Mouse (Mus musculus) embryonic facial prominence, embryonic 14.5 days (tissue): ENCODE results near the gene Tcam1. TPM values are rescaled to one million over a fixed set of nuclear protein-coding genes. Genes with fewer than 3 reads are reported as not detected.

Source experiments
- ATAC-seq: fragments of 200-750 bp; cut with Nextera tagmentation; 2 replicates; pipeline ENCODE4 v1.8.0; 2017; ENCODE audit warnings: low read depth, moderate number of reproducible peaks, moderate TSS enrichment
- DNase-seq: peaks from one replicate; pipeline ENCODE4 v3.0.0-alpha.2; 2015; ENCODE audit warnings: low spot score
- H3K27ac ChIP-seq: fragments of 300-500 bp; sonication (generic); replicated peaks from 2 replicates; pipeline ENCODE4 v1.5.1; 2014; ENCODE audit warnings: low read depth, mild to moderate bottlenecking, low read length, moderate library complexity
- H3K27me3 ChIP-seq: fragments of 300-500 bp; sonication (generic); replicated peaks from 2 replicates; pipeline ENCODE4 v1.6.1; 2014; ENCODE audit warnings: low read length; ENCODE audit not compliant: control insufficient read depth, insufficient read depth
- H3K36me3 ChIP-seq: fragments of 300-500 bp; sonication (generic); 2 replicates; pipeline ENCODE4 v1.6.1; 2014; ENCODE audit warnings: low read length, mixed read lengths; ENCODE audit not compliant: control insufficient read depth, insufficient read depth
- H3K4me1 ChIP-seq: fragments of 300-500 bp; sonication (generic); 2 replicates; pipeline ENCODE4 v1.6.1; 2014; ENCODE audit warnings: antibody characterized with exemption, low read length; ENCODE audit not compliant: control insufficient read depth, insufficient read depth
- H3K4me2 ChIP-seq: fragments of 300-500 bp; sonication (generic); 2 replicates; pipeline ENCODE4 v1.6.1; 2014; ENCODE audit warnings: low read depth, mild to moderate bottlenecking, low read length, moderate library complexity, mixed read lengths
- H3K4me3 ChIP-seq: fragments of 300-500 bp; sonication (generic); 2 replicates; pipeline ENCODE4 v1.5.1; 2014; ENCODE audit warnings: low read depth, mild to moderate bottlenecking, low read length
- H3K9ac ChIP-seq: fragments of 300-500 bp; sonication (generic); 2 replicates; pipeline ENCODE4 v1.6.1; 2014; ENCODE audit warnings: low read depth, mild to moderate bottlenecking, low read length, moderate library complexity, mixed read lengths
- H3K9me3 ChIP-seq: fragments of 300-500 bp; sonication (generic); 2 replicates; pipeline ENCODE4 v1.6.1; 2016; ENCODE audit warnings: low read length; ENCODE audit not compliant: control insufficient read depth
- whole genome bisulfite sequencing: fragments of 180-500 bp; shearing (Covaris S2); extraction: QIAGEN DNeasy Blood & Tissue Kit; methylation state at CpG from one replicate; pipeline ENCODE4 v1.1.7; 2014; 5-methylcytosine and 5-hydroxymethylcytosine counted together
- polyA plus RNA-seq: library from polyadenylated mRNA; unstranded; fragments of >200 nt; fragmentation: Nextera tagmentation; extraction: Ambion mirVana; gene quantifications from 2 replicates; pipeline ENCODE4 v1.2.1, GENCODE M21; 2014

Tcam1 gene
- polyA plus RNA-seq, 1 experiment from 2014 or later, result 0.74 TPM

- H3K4me1 ChIP-seq, result no peaks in the 10 kb centered on the region
- no peaks in the 10 kb centered on the region for H3K9me3 ChIP-seq
- no peaks in the 10 kb centered on the region for H3K27me3 ChIP-seq
- no peak overlapping the region for H3K9ac ChIP-seq
- WGBS, result 12% methylated on average over 2 of the region's 2 CpGs
- H3K27ac ChIP-seq, result no peak overlapping the region
- no peak overlapping the region for H3K4me3 ChIP-seq
- no peak overlapping the region for H3K4me2 ChIP-seq
- H3K36me3 ChIP-seq, result no peaks in the 10 kb centered on the region
- ATAC-seq (peak; percentile 60), DNase-seq (peak; percentile 40)
Measured at GRCm38 (mm10) chr11:106302634-106303033, 26.2 kb downstream of the Tcam1 start.

GRCm38 (mm10) chr11:106305348-106306064, 29.0 kb downstream of the Tcam1 start:
- 72% methylated on average over 10 of the region's 10 CpGs for WGBS
- H3K4me2 ChIP-seq, result no peak overlapping the region
- H3K9me3 ChIP-seq, result no peaks in the 10 kb centered on the region
- H3K4me3 ChIP-seq, result no peak overlapping the region
- no peak overlapping the region for H3K27ac ChIP-seq
- no peaks in the 10 kb centered on the region for H3K27me3 ChIP-seq
- no peak for ATAC-seq
- no peak overlapping the region for H3K9ac ChIP-seq
- no peak for DNase-seq
- no peaks in the 10 kb centered on the region for H3K36me3 ChIP-seq
- no peaks in the 10 kb centered on the region for H3K4me1 ChIP-seq

GRCm38 (mm10) chr11:106306065-106306385, 29.6 kb downstream of the Tcam1 start:
- Histone ChIP-seq H3K27me3 (no peaks in the 10 kb centered on the region), H3K27ac (no peak overlapping the region), H3K9ac (no peak overlapping the region), H3K4me1 (no peaks in the 10 kb centered on the region), H3K9me3 (no peaks in the 10 kb centered on the region), H3K4me3 (no peak overlapping the region), H3K36me3 (no peaks in the 10 kb centered on the region), H3K4me2 (no peak overlapping the region)
- DNase-seq (no peak), ATAC-seq (no peak)
- 91% methylated on average over 3 of the region's 3 CpGs for WGBS

GRCm38 (mm10) chr11:106306758-106307157, 30.3 kb downstream of the Tcam1 start:
- Histone ChIP-seq H3K9me3 (no peaks in the 10 kb centered on the region), H3K9ac (no peak overlapping the region), H3K4me1 (no peaks in the 10 kb centered on the region), H3K4me3 (no peak overlapping the region), H3K27me3 (no peaks in the 10 kb centered on the region), H3K36me3 (no peaks in the 10 kb centered on the region), H3K27ac (no peak overlapping the region), H3K4me2 (no peak overlapping the region)
- ATAC-seq (no peak), DNase-seq (no peak)
- 83% methylated on average over 9 of the region's 9 CpGs for WGBS

- Histone ChIP-seq H3K4me3 (no peak overlapping the region), H3K27ac (no peak overlapping the region), H3K9me3 (no peaks in the 10 kb centered on the region), H3K4me1 (no peaks in the 10 kb centered on the region), H3K9ac (no peak overlapping the region), H3K4me2 (no peak overlapping the region), H3K36me3 (no peaks in the 10 kb centered on the region), H3K27me3 (no peaks in the 10 kb centered on the region)
- 61% methylated on average over 5 of the region's 5 CpGs for WGBS
- DNase-seq (no peak), ATAC-seq (no peak)
Measured at GRCm38 (mm10) chr11:106307432-106307831, 31.0 kb downstream of the Tcam1 start.

- H3K4me3 ChIP-seq, result no peak overlapping the region
- no peaks in the 10 kb centered on the region for H3K9me3 ChIP-seq
- WGBS, result 80% methylated on average over 11 of the region's 11 CpGs
- H3K27me3 ChIP-seq, result no peaks in the 10 kb centered on the region
- no peaks in the 10 kb centered on the region for H3K36me3 ChIP-seq
- ATAC-seq (no peak), DNase-seq (no peak)
- H3K4me1 ChIP-seq, result no peaks in the 10 kb centered on the region
- H3K9ac ChIP-seq, result no peak overlapping the region
- no peak overlapping the region for H3K27ac ChIP-seq
- H3K4me2 ChIP-seq, result no peak overlapping the region
Measured at GRCm38 (mm10) chr11:106308162-106308561, 31.7 kb downstream of the Tcam1 start.

GRCm38 (mm10) chr11:106310123-106310522, 33.7 kb downstream of the Tcam1 start:
- no peaks in the 10 kb centered on the region for H3K9me3 ChIP-seq
- WGBS, result 68% methylated on average over 5 of the region's 5 CpGs
- H3K4me2 ChIP-seq, result no peak overlapping the region
- no peaks in the 10 kb centered on the region for H3K36me3 ChIP-seq
- no peaks in the 10 kb centered on the region for H3K27me3 ChIP-seq
- no peak overlapping the region for H3K4me3 ChIP-seq
- ATAC-seq (no peak), DNase-seq (no peak)
- H3K9ac ChIP-seq, result no peak overlapping the region
- H3K4me1 ChIP-seq, result peaks cover 10% of the 10 kb centered on the region; the same call in 1 of the 2 replicates
- H3K27ac ChIP-seq, result no peak overlapping the region

- DNase-seq, result no peak
- H3K4me2 ChIP-seq, result no peak overlapping the region
- no peak overlapping the region for H3K9ac ChIP-seq
Measured at GRCm38 (mm10) chr11:106313533-106313932, 37.1 kb downstream of the Tcam1 start.

GRCm38 (mm10) chr11:106314333-106314812, 37.9 kb downstream of the Tcam1 start, which contains the start of gene Cd79b:
TSS of gene Cd79b (minus strand) at chr11:106314762.
- 47% methylated on average over 8 of the region's 9 CpGs for WGBS
- Histone ChIP-seq H3K4me1 (peaks cover 26% of the 10 kb centered on the region), H3K27ac (no peak within 1 kb of the TSS), H3K36me3 (no peaks in the 10 kb centered on the region), H3K9ac (no peak within 1 kb of the TSS), H3K4me3 (no peak within 1 kb of the TSS), H3K27me3 (no peaks in the 10 kb centered on the region), H3K4me2 (no peak within 1 kb of the TSS), H3K9me3 (no peaks in the 10 kb centered on the region)
- ATAC-seq (no peak), DNase-seq (no peak)

More at GRCm38 (mm10) chr11:106313533-106313932, 37.1 kb downstream of the Tcam1 start:
- Histone ChIP-seq H3K4me1 (peaks cover 22% of the 10 kb centered on the region), H3K27me3 (no peaks in the 10 kb centered on the region), H3K36me3 (no peaks in the 10 kb centered on the region), H3K9me3 (no peaks in the 10 kb centered on the region), H3K4me3 (no peak overlapping the region), H3K27ac (no peak overlapping the region)
- no peak for ATAC-seq
- 49% methylated on average over 4 of the region's 5 CpGs for WGBS
